Mouse (Mus musculus) embryonic facial prominence, embryonic 11.5 days (tissue): ENCODE measurements around the gene Cnih3. TPM values are rescaled to one million over a fixed set of nuclear protein-coding genes. Genes with fewer than 3 reads are reported as not detected.

Experiments
- ATAC-seq: fragments of 200-750 bp; cut with Nextera tagmentation; replicated peaks from 2 replicates; pipeline ENCODE4 v1.8.0; 2017; ENCODE audit warnings: low read depth; ENCODE audit not compliant: insufficient number of reproducible peaks, low FRiP score, low TSS enrichment
- DNase-seq: peaks from one replicate; pipeline ENCODE4 v3.0.0-alpha.2; 2015; ENCODE audit warnings: low spot score
- H3K27ac ChIP-seq: fragments of 300-500 bp; sonication (generic); replicated peaks from 2 replicates; pipeline ENCODE4 v1.5.1; 2014; ENCODE audit warnings: mild to moderate bottlenecking, low read depth, low read length, control low read depth
- H3K27me3 ChIP-seq: fragments of 300-500 bp; sonication (generic); 2 replicates; pipeline ENCODE4 v1.6.1; 2014; ENCODE audit warnings: mild to moderate bottlenecking, low read length, moderate library complexity, mixed read lengths; ENCODE audit not compliant: control insufficient read depth, insufficient read depth
- H3K36me3 ChIP-seq: fragments of 300-500 bp; sonication (generic); replicated peaks from 2 replicates; pipeline ENCODE4 v1.6.1; 2014; ENCODE audit warnings: low read depth, mild to moderate bottlenecking, low read length, moderate library complexity, mixed read lengths; ENCODE audit not compliant: control insufficient read depth, insufficient read depth
- H3K4me1 ChIP-seq: fragments of 300-500 bp; sonication (generic); 2 replicates; pipeline ENCODE4 v1.6.1; 2014; ENCODE audit warnings: low read length, mixed read lengths; ENCODE audit not compliant: control insufficient read depth, insufficient read depth
- H3K4me2 ChIP-seq: fragments of 300-500 bp; sonication (generic); 2 replicates; pipeline ENCODE4 v1.6.1; 2014; ENCODE audit warnings: low read depth, mild to moderate bottlenecking, control low read depth, low read length, moderate library complexity
- H3K4me3 ChIP-seq: fragments of 300-500 bp; sonication (generic); 2 replicates; pipeline ENCODE4 v1.5.1; 2014; ENCODE audit warnings: low read depth, low read length, control low read depth
- H3K9ac ChIP-seq: fragments of 300-500 bp; sonication (generic); replicated peaks from 2 replicates; pipeline ENCODE4 v1.6.1; 2014; ENCODE audit warnings: mild to moderate bottlenecking, control low read depth, low read length
- H3K9me3 ChIP-seq: fragments of 300-500 bp; sonication (generic); replicated peaks from 2 replicates; pipeline ENCODE4 v1.6.1; 2016; ENCODE audit warnings: mild to moderate bottlenecking, low read length, inconsistent platforms, mixed read lengths; ENCODE audit not compliant: control insufficient read depth
- WGBS: fragments of 180-500 bp; shearing (Covaris S2); extraction: QIAGEN DNeasy Blood & Tissue Kit; methylation state at CpG from one replicate; pipeline ENCODE4 v1.1.7; 2014; 5-methylcytosine and 5-hydroxymethylcytosine counted together
- polyA plus RNA-seq: library from polyadenylated mRNA; unstranded; fragments of >200 nt; fragmentation: Nextera tagmentation; extraction: Ambion mirVana; gene quantifications from 2 replicates; pipeline ENCODE4 v1.2.1, GENCODE M21; 2014

Cnih3 gene
- polyA plus RNA-seq, 1 experiment from 2014 or later, result 0.50 TPM

- Histone ChIP-seq H3K9me3 (no peaks in the 10 kb centered on the region), H3K4me3 (no peak overlapping the region), H3K9ac (no peak overlapping the region), H3K4me1 (no peaks in the 10 kb centered on the region), H3K36me3 (no peaks in the 10 kb centered on the region), H3K4me2 (no peak overlapping the region), H3K27ac (no peak overlapping the region), H3K27me3 (no peaks in the 10 kb centered on the region)
- 0 out of 2 replicates have a peak, but pooled peaks have one; percentile 29 for ATAC-seq
- 70% methylated on average over 6 of the region's 6 CpGs for WGBS
- no peak for DNase-seq
Observed at GRCm38 (mm10) chr1:181393250-181394149, 41.1 kb downstream of the Cnih3 start.

DNA sequence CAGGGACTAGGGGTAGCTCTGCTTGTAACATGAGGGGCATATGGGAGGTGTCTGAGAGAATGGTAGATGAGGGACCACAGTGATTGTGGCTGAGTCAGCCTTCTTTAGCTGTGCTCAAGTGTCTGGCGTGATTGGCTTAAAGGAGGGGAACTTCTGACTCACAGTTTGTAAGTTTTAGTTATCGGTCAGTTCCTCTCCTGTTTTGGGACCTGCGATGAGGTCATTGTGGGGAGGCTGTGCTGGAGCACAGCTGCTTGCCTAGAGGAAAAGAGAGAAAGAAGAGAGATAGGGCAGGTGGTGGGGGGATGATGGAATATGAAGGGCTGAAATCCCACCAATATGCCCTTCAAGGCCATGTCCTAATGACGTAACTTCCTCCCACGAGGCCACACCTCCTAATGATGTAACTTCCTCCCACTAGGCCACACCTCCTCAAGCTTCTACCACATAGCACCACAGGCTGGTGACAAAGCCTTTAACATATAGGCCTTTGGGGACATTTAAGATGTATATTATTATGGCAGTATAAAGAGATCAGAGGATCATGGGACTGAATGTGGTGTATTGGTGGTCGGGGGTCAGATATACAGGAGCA is 42.9 kb downstream of the Cnih3 start:
- ATAC-seq, result no peak
- no peaks in the 10 kb centered on the region for H3K36me3 ChIP-seq

GRCm38 (mm10) chr1:181399179-181399578 is 46.8 kb downstream of the Cnih3 start:
- Histone ChIP-seq H3K27me3 (no peaks in the 10 kb centered on the region), H3K9ac (no peak overlapping the region), H3K9me3 (no peaks in the 10 kb centered on the region), H3K4me1 (no peaks in the 10 kb centered on the region), H3K4me3 (no peak overlapping the region), H3K4me2 (no peak overlapping the region), H3K36me3 (no peaks in the 10 kb centered on the region), H3K27ac (no peak overlapping the region)
- DNase-seq (no peak), ATAC-seq (no peak)
- WGBS, result 85% methylated on average over 3 of the region's 3 CpGs

More for the DNA sequence above, 42.9 kb downstream of the Cnih3 start:
- no peaks in the 10 kb centered on the region for H3K9me3 ChIP-seq
- WGBS, result 89% methylated on average over 6 of the region's 6 CpGs
- H3K4me1 ChIP-seq, result no peaks in the 10 kb centered on the region
- no peak for DNase-seq
- H3K4me2 ChIP-seq, result no peak overlapping the region
- no peaks in the 10 kb centered on the region for H3K27me3 ChIP-seq
- H3K4me3 ChIP-seq, result no peak overlapping the region
- no peak overlapping the region for H3K9ac ChIP-seq
- H3K27ac ChIP-seq, result no peak overlapping the region

- no peak overlapping the region for H3K27ac ChIP-seq
- WGBS, result 88% methylated on average over 7 of the region's 7 CpGs
- H3K4me3 ChIP-seq, result no peak overlapping the region
- H3K4me2 ChIP-seq, result no peak overlapping the region
- H3K9ac ChIP-seq, result no peak overlapping the region
- ATAC-seq (no peak), DNase-seq (no peak)
- no peaks in the 10 kb centered on the region for H3K27me3 ChIP-seq
- H3K4me1 ChIP-seq, result no peaks in the 10 kb centered on the region
- no peaks in the 10 kb centered on the region for H3K9me3 ChIP-seq
- H3K36me3 ChIP-seq, result no peaks in the 10 kb centered on the region
Observed at GRCm38 (mm10) chr1:181403056-181403455, 50.6 kb downstream of the Cnih3 start.

- no peaks in the 10 kb centered on the region for H3K36me3 ChIP-seq
Observed at GRCm38 (mm10) chr1:181407281-181407680, 54.9 kb downstream of the Cnih3 start.

GRCm38 (mm10) chr1:181408086-181408975 is 55.9 kb downstream of the Cnih3 start:
- DNase-seq (no peak), ATAC-seq (no peak)
- Histone ChIP-seq H3K4me3 (no peak overlapping the region), H3K4me2 (no peak overlapping the region), H3K4me1 (no peaks in the 10 kb centered on the region), H3K9me3 (no peaks in the 10 kb centered on the region), H3K27ac (no peak overlapping the region), H3K27me3 (no peaks in the 10 kb centered on the region), H3K36me3 (no peaks in the 10 kb centered on the region), H3K9ac (no peak overlapping the region)
- WGBS, result 80% methylated on average over 18 of the region's 18 CpGs

More at GRCm38 (mm10) chr1:181407281-181407680, 54.9 kb downstream of the Cnih3 start:
- DNase-seq (no peak), ATAC-seq (no peak)
- Histone ChIP-seq H3K4me1 (no peaks in the 10 kb centered on the region), H3K9me3 (no peaks in the 10 kb centered on the region), H3K9ac (no peak overlapping the region), H3K27ac (no peak overlapping the region), H3K4me2 (no peak overlapping the region), H3K4me3 (no peak overlapping the region), H3K27me3 (no peaks in the 10 kb centered on the region)
- 86% methylated on average over 11 of the region's 11 CpGs for WGBS

GRCm38 (mm10) chr1:181409693-181410092 is 57.3 kb downstream of the Cnih3 start:
- Histone ChIP-seq H3K9ac (no peak overlapping the region), H3K4me3 (no peak overlapping the region), H3K4me1 (no peaks in the 10 kb centered on the region), H3K36me3 (no peaks in the 10 kb centered on the region), H3K9me3 (no peaks in the 10 kb centered on the region), H3K27ac (no peak overlapping the region), H3K4me2 (no peak overlapping the region), H3K27me3 (no peaks in the 10 kb centered on the region)
- WGBS, result 76% methylated on average over 9 of the region's 9 CpGs
- DNase-seq (no peak), ATAC-seq (no peak)
